8 mouse cellular contexts compared by ENCODE assay signal in genomic region chr1:177258034-177258342, GRCm38 (mm10). TPM values are rescaled to one million over a fixed set of nuclear protein-coding genes. Genes with fewer than 3 reads are reported as not detected.
DNase-seq lines count a peak whose midpoint lies in the region; ATAC-seq and TF ChIP-seq lines count a peak whose summit lies in the region.

Gene Akt3 (minus strand): TSS chr1:177258203.

- peaks cover 8% of the 10 kb centered on the region; the same call in 1 of the 2 replicates for H3K4me1 ChIP-seq in spleen, adult 2 months (ENCODE audit: control insufficient read depth, insufficient read depth, insufficient read length)
- no peaks in the 10 kb centered on the region for H3K4me1 ChIP-seq in brown adipose tissue, adult 24 weeks (ENCODE audit: control insufficient read depth, insufficient read depth, insufficient read length, low read length)
- peaks cover 6% of the 10 kb centered on the region for H3K4me1 ChIP-seq in heart, embryonic 10.5 days
- peaks cover 9% of the 10 kb centered on the region for H3K4me1 ChIP-seq in midbrain, embryonic 11.5 days (ENCODE audit: control insufficient read depth, insufficient read depth, low read length)

- DNase-seq in spleen, adult 2 months (ENCODE audit: low read depth in 1 of 2, low spot score in 2 of 2) = no peak
- no peak for DNase-seq in spleen, postnatal 36 days (ENCODE audit: low spot score in 2 of 2)
- no peak for DNase-seq in heart, embryonic 10.5 days (ENCODE audit: low spot score)
- no peak for DNase-seq in layer of hippocampus, postnatal 36 days
- DNase-seq in midbrain, embryonic 11.5 days (ENCODE audit: low spot score, missing footprints) = no peak
- no peak for DNase-seq in retina, embryonic 14.5 days (ENCODE audit: low spot score)

- peak within 1 kb of the TSS; percentile 93 for H3K27ac ChIP-seq in spleen, adult 2 months (ENCODE audit: insufficient read depth, low read length)
- H3K27ac ChIP-seq in brown adipose tissue, adult 24 weeks (replicated peaks; ENCODE audit: low read depth, low read length) = peak within 1 kb of the TSS; percentile 67
- H3K27ac ChIP-seq in heart, embryonic 10.5 days = peak within 1 kb of the TSS; percentile 99
- peak within 1 kb of the TSS; percentile 100 for H3K27ac ChIP-seq in midbrain, embryonic 11.5 days (ENCODE audit: low read depth, low read length)

- WGBS in spleen, adult 2 months = 0% methylated on average over 2 of the region's 32 CpGs
- WGBS in heart, embryonic 10.5 days = no CpG with 5 or more reads among the region's 32 CpGs
- 0% methylated on average over 4 of the region's 32 CpGs for WGBS in midbrain, embryonic 11.5 days

- ATAC-seq in midbrain, embryonic 11.5 days (ENCODE audit: low FRiP score) = peak; percentile 70
- ATAC-seq in CD4-positive, CD25-positive, alpha-beta regulatory T cell, adult 4 months = no peak

- TF ChIP-seq CTCF in spleen, adult 2 months (IDR thresholded peaks at IDR 0.05; ENCODE audit: extremely low read depth, insufficient read depth, insufficient read length, insufficient replicate concordance) = no peak

- H3K9me3 ChIP-seq in heart, embryonic 10.5 days = no peaks in the 10 kb centered on the region
- H3K9me3 ChIP-seq in midbrain, embryonic 11.5 days (ENCODE audit: control insufficient read depth, low read length) = no peaks in the 10 kb centered on the region

- H3K36me3 ChIP-seq in spleen, adult 2 months (ENCODE audit: control insufficient read depth, insufficient read depth, low read length) = no peaks in the 10 kb centered on the region
- H3K36me3 ChIP-seq in heart, embryonic 10.5 days = no peaks in the 10 kb centered on the region
- H3K36me3 ChIP-seq in midbrain, embryonic 11.5 days (ENCODE audit: control insufficient read depth, insufficient read depth, low read length) = no peaks in the 10 kb centered on the region

- no peaks in the 10 kb centered on the region; the same call in 1 of the 2 replicates for H3K27me3 ChIP-seq in spleen, adult 2 months (ENCODE audit: control insufficient read depth, insufficient read depth, low read length)
- no peaks in the 10 kb centered on the region for H3K27me3 ChIP-seq in heart, embryonic 10.5 days (ENCODE audit: insufficient read depth, poor library complexity, severe bottlenecking)
- H3K27me3 ChIP-seq in midbrain, embryonic 11.5 days (ENCODE audit: control insufficient read depth, insufficient read depth, low read length) = no peaks in the 10 kb centered on the region

- peak within 1 kb of the TSS; percentile 98 for H3K9ac ChIP-seq in midbrain, embryonic 11.5 days (ENCODE audit: low read length)

- peak within 1 kb of the TSS; percentile 82 for H3K4me3 ChIP-seq in spleen, adult 2 months (ENCODE audit: extremely low read depth, insufficient read depth, insufficient read length)
- H3K4me3 ChIP-seq in brown adipose tissue, adult 24 weeks (ENCODE audit: insufficient read depth, low read depth, low read length) = peak within 1 kb of the TSS; percentile 66
- peak within 1 kb of the TSS; percentile 98 for H3K4me3 ChIP-seq in heart, embryonic 10.5 days
- peak within 1 kb of the TSS; percentile 96 for H3K4me3 ChIP-seq in midbrain, embryonic 11.5 days (ENCODE audit: low read depth, low read length)

- H3K4me2 ChIP-seq in midbrain, embryonic 11.5 days = peak within 1 kb of the TSS; percentile 76

- no peak for TF ChIP-seq POLR2A in spleen, adult 2 months (IDR thresholded peaks at IDR 0.05; ENCODE audit: low read depth, low read length)

RNA-seq across cellular contexts. Expression of gene Akt3, which starts in this region (rescaled TPM):
- polyA plus RNA-seq in spleen, adult 2 months (2012; rRNA removed) = 6.0 and 6.4 TPM in 2 replicates
- polyA plus RNA-seq in brown adipose tissue, adult 24 weeks (2012; ENCODE audit: insufficient read depth, insufficient read length, missing spikeins) = 4.3 and 10.2 TPM in 2 replicates
- 5.7 and 6.1 TPM in 2 replicates for polyA plus RNA-seq in heart, embryonic 10.5 days (2016; fragmentation: Nextera tagmentation; extraction: Ambion mirVana)
- 100 to 1,000 TPM; 239 TPM for total RNA-seq in layer of hippocampus, postnatal 36 days (2021)
- polyA plus RNA-seq in midbrain, embryonic 11.5 days (2014; fragmentation: Nextera tagmentation; extraction: Ambion mirVana) = 27.9 and 30.6 TPM in 2 replicates
- 1 to 10 TPM; 4.7 to 6.0 TPM for polyA plus RNA-seq in CD4-positive, CD25-positive, alpha-beta regulatory T cell, adult 4 months (2017; shearing (Covaris generic))
